Mouse (Mus musculus) spleen, embryonic (tissue): ENCODE data around the gene Lmln.

Experiments used
- CTCF ChIA-PET: fragments of 350-600 bp; sonication (Branson Sonifier 250); formaldehyde crosslinking; loops from one replicate; lab custom pipeline; 2022; lab: Charles Lee

Lmln gene

DNA sequence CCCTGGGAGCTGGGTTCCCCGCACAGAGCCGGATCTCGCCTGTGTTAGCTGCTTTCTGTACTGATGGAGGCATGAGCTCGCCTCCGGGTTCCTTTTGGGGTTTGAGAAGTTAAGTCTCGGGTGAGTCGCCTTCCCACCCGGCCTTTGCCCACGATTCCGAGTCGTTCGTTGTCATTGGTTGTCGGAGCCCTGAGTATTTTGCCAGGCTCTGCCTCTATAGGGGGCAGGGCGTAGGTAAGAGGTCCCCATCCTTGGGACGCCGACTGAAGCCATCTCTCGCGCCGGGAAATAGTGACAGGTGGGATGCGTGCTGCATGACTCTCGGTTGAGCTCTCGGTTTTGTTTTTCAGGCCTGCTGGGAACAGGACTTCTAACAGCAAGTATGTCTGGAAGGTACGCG is 5.5 kb upstream of the Lmln start:
- CTCF ChIA-PET = interaction anchor here (1.0 kb wide), 1 partner anchor 12 kb away, joined by 3 read pairs; no protein-coding TSS in a partner anchor

DNA sequence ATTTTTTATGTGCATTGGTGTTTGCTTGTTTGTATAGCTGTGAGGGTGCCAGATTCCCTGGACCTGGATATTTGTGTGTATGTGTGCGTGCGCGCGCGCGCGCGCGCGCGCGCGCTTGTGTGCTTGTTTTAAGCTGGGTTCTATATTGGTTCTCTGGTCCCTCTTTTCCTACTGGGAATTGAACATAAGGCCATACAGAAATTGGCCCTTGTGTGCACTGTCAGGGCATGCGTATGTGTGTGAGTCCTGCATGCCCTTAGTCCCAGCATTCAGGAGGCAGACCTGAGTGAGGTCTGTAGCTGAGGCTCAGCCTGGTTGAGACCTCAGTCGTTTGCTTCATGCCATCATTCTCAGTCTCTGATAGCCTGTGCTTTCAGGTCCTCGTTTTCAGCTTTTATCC is 4.3 kb upstream of the Lmln start:
- CTCF ChIA-PET = no interaction called here

DNA sequence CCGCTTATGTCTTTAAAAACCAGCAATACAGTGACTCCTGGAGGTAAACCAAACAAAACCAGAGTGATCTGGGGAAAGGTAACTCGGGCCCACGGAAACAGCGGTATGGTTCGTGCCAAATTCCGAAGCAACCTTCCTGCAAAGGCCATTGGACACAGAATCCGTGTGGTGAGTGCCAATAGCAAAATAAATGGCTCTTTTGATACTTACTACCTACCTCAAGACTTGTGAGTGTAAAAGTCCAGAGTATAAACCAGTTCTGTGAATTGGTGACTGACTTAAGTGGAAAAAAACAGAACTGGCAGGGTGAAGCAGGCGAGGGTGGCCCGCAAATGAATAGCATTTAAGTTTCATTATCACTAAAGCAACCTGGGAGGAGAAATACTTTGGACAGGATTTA is 3.7 kb upstream of the Lmln start:
- CTCF ChIA-PET = interaction anchor here (0.5 kb wide), 1 partner anchor 14 kb away, joined by 5 read pairs; no protein-coding TSS in a partner anchor

GRCm38 (mm10) chr16:33059471-33059870 is 2.9 kb upstream of the Lmln start:
- CTCF ChIA-PET = no interaction called here

GRCm38 (mm10) chr16:33060926-33061325 is 1.4 kb upstream of the Lmln start:
- CTCF ChIA-PET = interaction anchor here (0.7 kb wide), 2 partner anchors 406 to 587 kb away, joined by 3 to 5 read pairs; no protein-coding TSS in a partner anchor

DNA sequence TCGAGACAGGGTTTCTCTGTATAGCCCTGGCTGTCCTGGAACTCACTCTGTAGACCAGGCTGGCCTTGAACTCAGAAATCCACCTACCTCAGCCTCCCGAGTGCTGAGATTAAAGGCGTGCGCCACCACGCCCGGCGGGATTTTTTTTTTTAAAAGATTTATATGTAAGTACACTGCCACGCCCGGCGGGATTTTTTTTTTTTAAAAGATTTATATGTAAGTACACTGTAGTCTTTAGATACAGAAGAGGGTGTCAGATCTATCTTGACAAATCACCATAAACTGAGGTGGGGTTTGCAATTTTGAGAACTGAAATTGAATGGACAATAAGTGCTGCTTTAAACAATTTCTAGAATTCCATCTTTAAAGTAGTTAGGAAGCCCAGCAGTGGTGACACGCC is 921 bp upstream of the Lmln start:
- CTCF ChIA-PET = interaction anchor here (0.5 to 0.7 kb wide), 3 partner anchors 406 to 1023 kb away, joined by 3 to 5 read pairs (median 5); no protein-coding TSS in a partner anchor

- CTCF ChIA-PET = interaction anchor here (0.6 kb wide), 1 partner anchor 19 kb away, joined by 3 read pairs; no protein-coding TSS in a partner anchor
Measured at GRCm38 (mm10) chr16:33062682-33063131, 386 bp downstream of the Lmln start.

DNA sequence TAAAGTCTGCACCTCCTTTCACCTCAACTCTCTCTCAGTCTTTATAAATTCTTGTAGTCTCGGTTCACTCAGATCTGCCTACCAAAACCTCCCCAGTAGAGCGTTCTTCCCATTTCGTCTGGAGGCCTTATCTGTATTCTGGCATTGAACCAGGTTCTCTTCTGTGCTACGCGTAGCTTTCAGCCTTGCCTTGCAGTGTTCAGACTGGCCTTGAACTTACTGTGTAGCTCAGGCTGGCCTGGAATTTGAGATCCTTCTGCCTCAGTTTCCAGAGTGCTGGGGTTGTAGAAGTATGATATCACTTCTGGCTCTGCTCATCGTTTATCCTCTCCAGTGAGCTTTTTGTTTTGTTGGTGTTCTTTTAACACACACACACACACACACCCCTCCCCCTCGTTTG is 946 bp downstream of the Lmln start:
- CTCF ChIA-PET = interaction anchor here (0.6 kb wide), 1 partner anchor 20 kb away, joined by 3 read pairs; no protein-coding TSS in a partner anchor

DNA sequence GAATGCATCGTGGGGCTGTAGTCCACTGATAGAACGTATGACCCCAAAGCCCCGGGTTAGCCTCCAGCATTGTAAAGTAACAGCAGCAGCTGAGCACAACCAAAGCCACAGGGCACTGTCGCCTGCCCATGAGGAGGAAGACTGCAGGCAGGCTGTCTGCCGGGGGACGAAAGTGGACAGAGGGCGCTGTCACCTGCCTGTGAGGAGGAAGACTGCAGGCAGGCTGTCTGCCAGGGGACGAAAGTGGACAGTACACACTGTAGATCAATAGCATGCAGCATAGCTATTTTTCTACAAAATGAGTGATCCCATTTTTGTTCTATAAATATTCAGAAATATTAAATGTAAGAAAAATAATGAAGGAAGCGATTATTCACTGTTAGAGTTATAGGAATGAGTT is 2.3 kb downstream of the Lmln start:
- CTCF ChIA-PET = no interaction called here

DNA sequence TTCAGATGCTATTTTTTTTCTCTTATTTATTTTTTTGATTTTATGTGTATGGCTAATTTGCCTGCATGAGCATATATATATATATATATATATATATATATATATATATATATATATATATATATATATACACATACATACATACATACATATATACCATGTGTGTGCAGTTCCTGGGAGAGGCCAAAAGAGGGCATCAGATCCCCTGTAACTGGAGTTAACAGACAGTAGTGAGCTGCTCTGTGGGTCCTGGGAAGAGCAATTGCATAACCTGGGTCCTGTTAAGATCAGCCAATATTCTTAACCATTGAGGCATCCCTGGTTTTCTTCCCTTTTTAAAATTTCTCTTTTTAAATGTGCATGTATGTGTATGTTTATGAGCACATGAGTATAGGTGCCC is 8.6 kb downstream of the Lmln start:
- CTCF ChIA-PET = no interaction called here

DNA sequence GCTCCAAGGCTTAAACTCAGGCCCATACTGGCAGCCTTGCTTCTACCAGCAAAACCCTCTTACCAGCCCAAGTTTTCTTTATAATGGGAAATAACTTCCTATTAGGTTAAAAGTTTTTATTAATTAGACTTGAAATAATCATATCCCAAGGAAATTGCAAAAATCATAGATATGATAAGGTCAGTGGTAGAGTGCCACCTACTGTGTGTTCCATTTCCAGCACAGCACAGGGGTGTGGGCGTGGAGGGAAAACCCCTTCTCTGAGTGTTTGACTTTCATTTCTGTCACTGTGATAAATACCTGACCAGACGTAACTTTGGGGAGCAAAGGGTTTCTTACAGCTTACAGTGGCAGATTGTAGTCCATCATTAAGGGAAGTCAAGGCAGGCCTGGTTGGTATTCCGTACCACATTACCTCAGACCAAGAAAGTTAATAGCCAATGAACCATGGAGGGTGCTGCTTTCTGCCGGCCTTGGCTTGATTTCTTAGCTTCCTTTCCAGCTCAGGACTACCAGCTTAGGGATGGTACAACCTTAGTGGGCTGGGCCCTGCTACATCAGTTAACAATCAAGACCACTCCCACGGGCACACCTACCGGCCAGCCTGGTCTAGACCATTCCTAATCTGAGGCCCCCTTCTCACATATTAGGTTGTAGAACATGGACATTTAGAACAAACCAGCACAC is 10.7 kb downstream of the Lmln start:
- CTCF ChIA-PET = no interaction called here

DNA sequence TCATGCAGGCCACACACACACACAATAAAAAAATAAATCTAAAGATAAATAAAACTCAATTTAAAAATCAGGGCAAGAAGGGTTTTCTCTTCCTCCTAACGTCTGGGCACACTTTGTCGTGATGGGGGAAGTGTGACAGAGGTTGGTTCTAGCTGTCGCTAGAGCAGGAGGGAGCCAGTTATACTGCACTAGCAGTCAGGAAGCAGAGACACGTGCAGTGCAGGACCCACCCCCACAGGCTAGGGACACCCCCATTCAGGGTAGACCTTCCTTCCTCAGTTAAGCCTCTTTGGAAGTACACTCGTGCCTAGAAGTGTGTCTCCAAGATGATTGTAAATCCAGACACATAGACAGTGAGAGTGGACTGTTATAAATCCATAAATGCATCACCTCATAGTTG is 12.6 kb downstream of the Lmln start:
- CTCF ChIA-PET = no interaction called here

- CTCF ChIA-PET = interaction anchor here (0.6 kb wide), 1 partner anchor 680 kb away, joined by 3 read pairs; no protein-coding TSS in a partner anchor
Measured at GRCm38 (mm10) chr16:33076078-33076477, 13.8 kb downstream of the Lmln start.

DNA sequence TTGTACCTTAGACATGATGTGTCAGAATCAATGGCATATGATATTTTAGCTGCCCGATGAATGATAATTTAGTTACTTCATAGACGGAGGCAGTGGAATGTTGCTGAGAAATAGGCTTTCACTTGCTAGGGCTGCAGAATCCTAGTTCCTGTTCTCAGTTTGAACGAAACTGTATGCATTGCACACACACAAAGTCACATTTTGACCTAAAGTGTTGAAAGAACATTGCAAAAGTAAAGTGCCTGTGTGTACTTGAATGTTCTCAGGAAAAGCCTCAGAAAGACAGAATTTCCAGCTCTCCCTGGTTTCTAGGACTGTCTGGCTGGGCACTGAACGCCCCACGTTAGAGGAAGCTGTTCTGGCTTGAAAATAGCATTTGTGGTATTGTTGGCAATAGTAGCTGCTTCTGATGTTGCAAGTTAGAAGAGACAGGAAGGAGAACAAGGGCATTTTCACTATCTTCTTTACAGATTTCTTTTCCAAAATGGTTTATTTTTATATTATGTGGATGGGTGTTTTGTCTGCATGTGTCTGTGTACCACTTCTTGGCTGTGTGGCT is 14.8 kb downstream of the Lmln start:
- CTCF ChIA-PET = interaction anchor here (0.8 kb wide), 1 partner anchor 51 kb away, joined by 3 read pairs; no protein-coding TSS in a partner anchor

- CTCF ChIA-PET = no interaction called here
Measured at GRCm38 (mm10) chr16:33080063-33080462, 17.7 kb downstream of the Lmln start.

DNA sequence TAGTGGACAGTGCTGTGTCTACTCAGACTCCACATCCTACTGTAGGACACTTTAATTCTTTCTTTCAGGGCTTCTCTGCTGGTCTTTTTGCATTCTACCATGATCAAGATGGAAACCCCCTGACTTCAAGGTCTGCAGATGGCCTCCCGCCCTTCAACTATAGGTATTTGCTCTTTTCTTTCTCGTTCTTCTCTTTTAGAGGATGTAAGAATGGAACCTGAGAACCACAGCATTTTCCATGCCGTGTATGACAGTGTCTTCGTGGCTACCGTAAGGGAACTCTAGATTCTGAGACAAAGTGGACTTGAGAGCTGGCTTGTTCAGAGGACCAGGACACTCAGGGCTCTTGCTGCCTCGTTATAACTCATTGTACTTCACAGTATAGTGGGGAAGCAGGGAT is 20.6 kb downstream of the Lmln start:
- CTCF ChIA-PET = no interaction called here

GRCm38 (mm10) chr16:33083996-33084395 is 21.7 kb downstream of the Lmln start:
- CTCF ChIA-PET = no interaction called here

- CTCF ChIA-PET = interaction anchor here (0.7 kb wide), 1 partner anchor 601 kb away, joined by 3 read pairs; no protein-coding TSS in a partner anchor
Measured at GRCm38 (mm10) chr16:33085666-33086065, 23.3 kb downstream of the Lmln start.

DNA sequence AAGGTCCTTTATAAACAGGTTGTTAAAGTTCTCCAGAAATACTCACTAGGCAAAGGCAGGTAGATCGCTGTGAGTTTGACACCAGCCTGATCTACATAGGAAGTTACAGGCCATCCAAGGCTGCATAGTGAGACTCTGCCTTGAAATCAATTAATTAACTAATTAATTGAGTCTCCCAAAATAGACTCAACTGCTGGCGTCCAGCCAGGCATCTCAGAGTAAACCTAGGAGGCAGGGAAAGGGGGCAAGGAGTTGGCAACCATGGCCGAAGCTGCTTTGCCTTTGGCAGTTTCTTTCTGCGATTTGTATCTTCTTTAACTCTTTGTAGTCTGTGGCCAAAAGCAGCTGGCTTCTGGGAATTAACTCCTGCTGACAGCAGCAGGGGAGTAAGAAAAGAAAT is 51.4 kb downstream of the Lmln start:
- CTCF ChIA-PET = interaction anchor here (0.6 kb wide), 1 partner anchor 226 kb away, joined by 4 read pairs; no protein-coding TSS in a partner anchor

- CTCF ChIA-PET = interaction anchor here (0.6 kb wide), 1 partner anchor 664 kb away, joined by 4 read pairs; no protein-coding TSS in a partner anchor
Measured at GRCm38 (mm10) chr16:33123373-33123772, 61.1 kb downstream of the Lmln start.

GRCm38 (mm10) chr16:33123938-33124820 is 61.9 kb downstream of the Lmln start:
- CTCF ChIA-PET = interaction anchor here (0.6 kb wide), 1 partner anchor 52 kb away, joined by 4 read pairs; no protein-coding TSS in a partner anchor
